Mouse (Mus musculus) E14TG2a.4 (cell line): ENCODE measurements around the gene Gpr137.

Experiments
- CTCF ChIP-seq: conservative IDR thresholded peaks from 2 replicates; pipeline ENCODE4 v1.5.1; 2014; ENCODE audit warnings: low read length
- NANOG ChIP-seq: IDR thresholded peaks from 2 replicates; pipeline ENCODE4 v1.6.1; 2014; ENCODE audit warnings: borderline replicate concordance, low read length, mixed read lengths
- POU5F1 ChIP-seq: IDR thresholded peaks from 2 replicates; pipeline ENCODE4 v1.6.1; 2014; ENCODE audit warnings: low read length, borderline replicate concordance

- TF ChIP-seq CTCF (no peak), NANOG (no peak), POU5F1 (no peak)
These were observed 27.7 kb downstream of the Gpr137 start for GRCm38 (mm10) chr19:6914540-6914939.
